Mouse (Mus musculus) B cell, adult 62 days (primary cell): ENCODE data around the gene Rnf113a2. TPM values are rescaled to one million over a fixed set of nuclear protein-coding genes. Genes with fewer than 3 reads are reported as not detected.

Experiments used
- total RNA-seq: library from RNA; stranded (reverse); gene quantifications from 4 replicates; pipeline ENCODE4 v1.2.4, GENCODE M21; 2023

The Rnf113a2 gene
- total RNA-seq, result 45.3 to 47.8 TPM (median 46.1 TPM) in 4 replicates

GRCm38 (mm10) chr12:84416834-84417604 is at the start of gene Rnf113a2:
Rnf113a2 (plus strand) TSS chr12:84417196.

GRCm38 (mm10) chr12:84408819-84409507 is 8.0 kb upstream of the Rnf113a2 start, which contains the start of the genes Entpd5 and Bbof1:
Entpd5 (minus strand) TSS chr12:84409029.
Bbof1 (plus strand) TSS chr12:84409071.

GRCm38 (mm10) chr12:84450718-84451646 is 34.0 kb downstream of the Rnf113a2 start, which contains the start of the genes Aldh6a1 and Lin52:
Aldh6a1 (minus strand) TSS chr12:84451004.
Lin52 (plus strand) TSS chr12:84451422.

Other genes with a start within 250 kb of the Rnf113a2 start
- 208 to 233 TPM (median 223 TPM) in 4 replicates for gene Elmsan1, start 198.3 kb upstream of the Rnf113a2 start, total RNA-seq
- 18.9 to 24.7 TPM (median 22.6 TPM) in 4 replicates for gene Ptgr2, start 132.0 kb upstream of the Rnf113a2 start, total RNA-seq
- gene Zfp410, start 100.3 kb upstream of the Rnf113a2 start, total RNA-seq, result 52.0 to 76.0 TPM (median 59.6 TPM) in 4 replicates
- 23.4 to 34.3 TPM (median 28.3 TPM) in 4 replicates for gene Coq6, start 55.5 kb upstream of the Rnf113a2 start, total RNA-seq
- gene Fam161b, start 55.4 kb upstream of the Rnf113a2 start, total RNA-seq, result 1.4 to 2.8 TPM (median 2.6 TPM) in 4 replicates
- gene Entpd5, start 8.2 kb upstream of the Rnf113a2 start, total RNA-seq, result 26.8 to 33.3 TPM (median 29.1 TPM) in 4 replicates
- 0.77 to 1.7 TPM (median 1.6 TPM) in 4 replicates for gene Bbof1, start 8.1 kb upstream of the Rnf113a2 start, total RNA-seq
- 6.7 to 11.9 TPM (median 7.9 TPM) in 4 replicates for gene Aldh6a1, start 33.8 kb downstream of the Rnf113a2 start, total RNA-seq
- 17.2 to 23.1 TPM (median 22.6 TPM) in 4 replicates for gene Lin52, start 34.2 kb downstream of the Rnf113a2 start, total RNA-seq
- not detected in 4 replicates for gene Vsx2, start 152.6 kb downstream of the Rnf113a2 start, total RNA-seq
- gene Abcd4, start 200.2 kb downstream of the Rnf113a2 start, total RNA-seq, result 17.5 to 20.0 TPM (median 18.4 TPM) in 4 replicates
- not detected in 4 replicates for gene Vrtn, start 223.8 kb downstream of the Rnf113a2 start, total RNA-seq